Comparison of ENCODE assay signal across 12 mouse cellular contexts in genomic region chr19:53831164-53831448, GRCm38 (mm10).
DNase-seq lines count a peak whose midpoint lies in the region; ATAC-seq and TF ChIP-seq lines count a peak whose summit lies in the region.
"Had no signal": no experiment of that assay in that cellular context is flagged by ENCODE, and none has a peak within 500 bp of the region (broad histone marks: within the 10 kb centered on the region; RNA-seq: fewer than 3 reads in every experiment).

No protein-coding gene starts in this region.

- no peaks in the 10 kb centered on the region for H3K27me3 ChIP-seq in heart, embryonic 13.5 days (replicated peaks)
- H3K27me3 ChIP-seq in limb, embryonic 14.5 days (ENCODE audit: control insufficient read depth, insufficient read depth, low read length) = no peaks in the 10 kb centered on the region
- no peaks in the 10 kb centered on the region for H3K27me3 ChIP-seq in limb, embryonic 10.5 days (ENCODE audit: low read depth, poor library complexity, severe bottlenecking)
- no peaks in the 10 kb centered on the region for H3K27me3 ChIP-seq in forebrain, embryonic 14.5 days (replicated peaks; ENCODE audit: control insufficient read depth, insufficient read depth, low read length)
- no peaks in the 10 kb centered on the region for H3K27me3 ChIP-seq in stomach, embryonic 15.5 days (replicated peaks)
- H3K27me3 ChIP-seq: limb, embryonic 12.5 days had no signal

- H3K4me1 ChIP-seq in heart, embryonic 13.5 days = peaks cover 35% of the 10 kb centered on the region
- H3K4me1 ChIP-seq in limb, embryonic 14.5 days (ENCODE audit: control insufficient read depth, insufficient read depth, low read length) = peaks cover 17% of the 10 kb centered on the region
- H3K4me1 ChIP-seq in limb, embryonic 10.5 days = peaks cover 42% of the 10 kb centered on the region
- H3K4me1 ChIP-seq in forebrain, embryonic 14.5 days (ENCODE audit: control insufficient read depth, insufficient read depth, low read length) = peaks cover 12% of the 10 kb centered on the region; the same call in 1 of the 2 replicates
- H3K4me1 ChIP-seq in stomach, embryonic 15.5 days = peaks cover 11% of the 10 kb centered on the region

- no peak overlapping the region for H3K4me3 ChIP-seq in heart, embryonic 13.5 days
- no peak overlapping the region for H3K4me3 ChIP-seq in limb, embryonic 14.5 days (replicated peaks; ENCODE audit: low read length)
- H3K4me3 ChIP-seq in limb, embryonic 10.5 days = no peak overlapping the region
- H3K4me3 ChIP-seq in forebrain, embryonic 14.5 days (ENCODE audit: low read depth, low read length) = no peak overlapping the region
- no peak overlapping the region for H3K4me3 ChIP-seq in stomach, embryonic 15.5 days (replicated peaks)
- H3K4me3 ChIP-seq: limb, embryonic 12.5 days had no signal

- H3K9ac ChIP-seq in heart, embryonic 13.5 days = peak overlapping the region; percentile 65; the same call in 1 of the 2 replicates
- H3K9ac ChIP-seq in limb, embryonic 14.5 days (ENCODE audit: low read depth, low read length, severe bottlenecking) = 0 out of 2 replicates have a peak overlapping the region, but pooled peaks have one; percentile 3
- peak overlapping the region; percentile 29; the same call in 1 of the 2 replicates for H3K9ac ChIP-seq in forebrain, embryonic 14.5 days (ENCODE audit: low read length)
- no peak overlapping the region for H3K9ac ChIP-seq in stomach, embryonic 15.5 days
- H3K9ac ChIP-seq: limb, embryonic 12.5 days; lung, embryonic 14.5 days had no signal

- TF ChIP-seq POLR2A in limb, embryonic 14.5 days (IDR thresholded peaks at IDR 0.05; ENCODE audit: borderline replicate concordance, extremely low read depth, insufficient read depth, insufficient read length) = no peak

- intact Hi-C loops in heart, postnatal 25 days (cut with DNase I) = no loop called here

- H3K4me2 ChIP-seq in heart, embryonic 13.5 days = peak overlapping the region; percentile 51
- no peak overlapping the region for H3K4me2 ChIP-seq in limb, embryonic 14.5 days (replicated peaks; ENCODE audit: low read depth, low read length, severe bottlenecking)
- no peak overlapping the region for H3K4me2 ChIP-seq in forebrain, embryonic 14.5 days (ENCODE audit: low read length)
- H3K4me2 ChIP-seq in stomach, embryonic 15.5 days = no peak overlapping the region
- H3K4me2 ChIP-seq: limb, embryonic 12.5 days had no signal

- H3K9me3 ChIP-seq in heart, embryonic 13.5 days = no peaks in the 10 kb centered on the region
- no peaks in the 10 kb centered on the region for H3K9me3 ChIP-seq in limb, embryonic 14.5 days (ENCODE audit: control insufficient read depth, low read length)
- no peaks in the 10 kb centered on the region for H3K9me3 ChIP-seq in limb, embryonic 10.5 days (replicated peaks)
- no peaks in the 10 kb centered on the region for H3K9me3 ChIP-seq in forebrain, embryonic 14.5 days (replicated peaks; ENCODE audit: control insufficient read depth, low read length)
- no peaks in the 10 kb centered on the region for H3K9me3 ChIP-seq in stomach, embryonic 15.5 days
- H3K9me3 ChIP-seq: limb, embryonic 12.5 days had no signal

- peaks cover 47% of the 10 kb centered on the region for H3K36me3 ChIP-seq in heart, embryonic 13.5 days
- no peaks in the 10 kb centered on the region for H3K36me3 ChIP-seq in limb, embryonic 14.5 days (ENCODE audit: control insufficient read depth, insufficient read depth, low read length)
- H3K36me3 ChIP-seq in limb, embryonic 10.5 days = no peaks in the 10 kb centered on the region
- no peaks in the 10 kb centered on the region for H3K36me3 ChIP-seq in forebrain, embryonic 14.5 days (ENCODE audit: control insufficient read depth, insufficient read depth, low read length)
- no peaks in the 10 kb centered on the region for H3K36me3 ChIP-seq in stomach, embryonic 15.5 days
- H3K36me3 ChIP-seq: limb, embryonic 12.5 days had no signal

- 26% methylated on average over 3 of the region's 3 CpGs for WGBS in heart, embryonic 13.5 days
- WGBS in limb, embryonic 14.5 days = 9% methylated on average over 3 of the region's 3 CpGs
- 15% methylated on average over 3 of the region's 3 CpGs for WGBS in limb, embryonic 10.5 days
- WGBS in forebrain, embryonic 14.5 days = 24% methylated on average over 3 of the region's 3 CpGs
- 23% methylated on average over 3 of the region's 3 CpGs for WGBS in stomach, embryonic 15.5 days

- no peak for ATAC-seq in heart, embryonic 13.5 days (ENCODE audit: extremely low read depth, insufficient number of reproducible peaks, low FRiP score, low TSS enrichment)
- no peak for ATAC-seq in limb, embryonic 14.5 days (ENCODE audit: low FRiP score, low read depth)
- ATAC-seq in forebrain, embryonic 14.5 days = no peak
- ATAC-seq in stomach, embryonic 15.5 days (ENCODE audit: insufficient read depth, low FRiP score, low read depth) = no peak

- peak overlapping the region; percentile 89 for H3K27ac ChIP-seq in heart, embryonic 13.5 days (replicated peaks)
- no peak overlapping the region for H3K27ac ChIP-seq in limb, embryonic 14.5 days (replicated peaks; ENCODE audit: low read depth, low read length)
- H3K27ac ChIP-seq in limb, embryonic 10.5 days = no peak overlapping the region
- peak overlapping the region; percentile 61; the same call in 1 of the 2 replicates for H3K27ac ChIP-seq in forebrain, embryonic 14.5 days (ENCODE audit: low read depth, low read length)
- H3K27ac ChIP-seq in stomach, embryonic 15.5 days = peak overlapping the region; percentile 51
- H3K27ac ChIP-seq: limb, embryonic 12.5 days had no signal

- DNase-seq in heart, postnatal 25 days (ENCODE audit: low spot score) = no peak
- no peak for DNase-seq in limb, embryonic 14.5 days (ENCODE audit: low spot score)
- no peak for DNase-seq in limb, embryonic 10.5 days (ENCODE audit: low spot score)
- DNase-seq in forebrain, embryonic 14.5 days (ENCODE audit: low spot score) = no peak
- DNase-seq in c-Kit-positive CD71-positive TER-119-positive erythroid progenitor cells, embryonic 14.5 days (ENCODE audit: low spot score) = no peak
- no peak for DNase-seq in adrenal gland, adult (ENCODE audit: inconsistent age in 2 of 2, low spot score in 1 of 2)
- DNase-seq: cerebellum, adult 11-12 months; thymus, adult 18-20 months had no signal

Comparison
In these comparisons a context has a peak if more than half of its experiments do, and no peak if none do; other contexts are left out.
1. H3K27ac ChIP-seq: peak in heart, embryonic 13.5 days (single experiment), forebrain, embryonic 14.5 days (single experiment) and stomach, embryonic 15.5 days (single experiment); none in limb, embryonic 14.5 days (single experiment) and limb, embryonic 10.5 days (single experiment).